Mouse (Mus musculus): ENCODE results near the gene Ncdn. TPM values are rescaled to one million over a fixed set of nuclear protein-coding genes. Genes with fewer than 3 reads are reported as not detected.

The Ncdn gene
- polyA plus RNA-seq, 1 experiment from 2014 or later: 24.7 TPM

DNA sequence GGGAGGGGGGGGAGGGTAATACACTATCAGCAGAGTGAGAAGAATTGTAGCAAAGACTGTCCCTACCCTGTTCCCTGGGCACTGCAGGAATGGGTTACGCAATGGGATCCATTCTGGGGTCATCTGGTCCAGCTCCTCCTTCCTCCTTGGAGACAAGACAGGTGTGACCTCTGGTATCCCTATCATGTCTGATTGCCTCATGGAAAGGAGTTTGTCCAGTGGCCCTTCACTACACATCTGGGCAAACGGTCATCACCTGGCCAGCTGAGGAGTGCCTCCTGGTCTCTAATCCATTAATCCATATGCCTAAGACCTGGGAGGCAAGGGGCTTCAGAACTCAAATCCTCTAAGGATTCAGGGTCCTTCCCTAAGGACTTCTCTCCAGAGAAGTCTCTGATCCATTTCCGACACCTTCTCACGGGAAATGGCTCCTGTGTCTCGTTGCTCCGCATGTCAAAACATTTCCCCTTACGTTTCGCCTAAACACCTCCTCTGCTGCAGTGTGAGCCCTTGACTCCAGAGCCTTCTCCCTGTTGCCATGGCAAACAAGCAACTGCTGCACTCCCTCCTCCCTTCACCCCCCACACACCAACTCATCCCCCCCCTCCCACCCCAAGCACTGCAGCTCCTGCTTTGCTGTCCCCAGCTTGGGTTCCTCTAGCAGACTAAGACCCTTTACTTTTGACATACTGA, 2.2 kb downstream of the Ncdn start:
- WGBS: 79% methylated on average over 8 of the region's 8 CpGs
- Histone ChIP-seq H3K4me2 (no peak overlapping the region), H3K9me3 (no peaks in the 10 kb centered on the region), H3K36me3 (peaks cover 20% of the 10 kb centered on the region), H3K27ac (no peak overlapping the region), H3K27me3 (replicated peaks) (no peaks in the 10 kb centered on the region), H3K4me3 (replicated peaks) (no peak overlapping the region), H3K9ac (no peak overlapping the region), H3K4me1 (peaks cover 33% of the 10 kb centered on the region)
- no peak for ATAC-seq (ENCODE audit: insufficient read depth, low FRiP score, low read depth)

- WGBS: 86% methylated on average over 26 of the region's 26 CpGs
- no peak overlapping the region for H3K4me3 ChIP-seq (replicated peaks)
- no peak overlapping the region for H3K27ac ChIP-seq
- no peak overlapping the region; the same call in 1 of the 2 replicates for H3K4me2 ChIP-seq
- H3K9ac ChIP-seq: no peak overlapping the region
- peaks cover 29% of the 10 kb centered on the region for H3K4me1 ChIP-seq
- no peaks in the 10 kb centered on the region for H3K9me3 ChIP-seq
- peaks cover 28% of the 10 kb centered on the region for H3K36me3 ChIP-seq
- no peaks in the 10 kb centered on the region for H3K27me3 ChIP-seq (replicated peaks)
- no peak for ATAC-seq (ENCODE audit: insufficient read depth, low FRiP score, low read depth)
Observed at GRCm38 (mm10) chr4:126750046-126750683, 3.1 kb downstream of the Ncdn start.

DNA sequence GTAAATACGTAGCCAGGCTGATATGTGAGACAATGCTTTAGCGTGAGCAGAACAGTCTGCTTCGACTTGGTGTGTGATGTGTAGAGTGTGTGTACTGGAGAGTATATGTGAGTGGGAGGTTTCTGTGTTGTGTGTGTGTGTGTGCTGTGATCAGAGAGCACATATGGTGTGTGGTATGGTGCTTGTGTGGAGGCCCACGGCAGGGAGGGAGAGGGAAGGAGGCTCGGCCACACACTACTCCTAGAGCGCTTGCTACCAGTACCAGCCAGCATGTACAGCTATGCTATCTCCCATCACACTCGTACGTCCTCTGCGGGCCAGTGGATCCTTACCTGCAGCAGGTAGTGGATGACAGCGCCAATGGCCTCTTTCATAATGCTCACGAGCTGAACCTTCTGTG, 3.7 kb downstream of the Ncdn start:
- no peak overlapping the region for H3K4me3 ChIP-seq (replicated peaks)
- H3K9me3 ChIP-seq: no peaks in the 10 kb centered on the region
- H3K9ac ChIP-seq: no peak overlapping the region
- no peak for ATAC-seq (ENCODE audit: insufficient read depth, low FRiP score, low read depth)
- peaks cover 25% of the 10 kb centered on the region for H3K4me1 ChIP-seq
- WGBS: 89% methylated on average over 11 of the region's 11 CpGs
- H3K36me3 ChIP-seq: peaks cover 34% of the 10 kb centered on the region
- H3K27me3 ChIP-seq (replicated peaks): no peaks in the 10 kb centered on the region
- no peak overlapping the region for H3K27ac ChIP-seq
- no peak overlapping the region for H3K4me2 ChIP-seq

GRCm38 (mm10) chr4:126748381-126748780, 4.9 kb downstream of the Ncdn start:
- WGBS: 95% methylated on average over 8 of the region's 8 CpGs
- ATAC-seq (ENCODE audit: insufficient read depth, low FRiP score, low read depth): no peak
- no peaks in the 10 kb centered on the region for H3K9me3 ChIP-seq
- no peak overlapping the region for H3K9ac ChIP-seq
- no peaks in the 10 kb centered on the region for H3K27me3 ChIP-seq (replicated peaks)
- H3K27ac ChIP-seq: no peak overlapping the region
- peaks cover 36% of the 10 kb centered on the region for H3K36me3 ChIP-seq
- H3K4me2 ChIP-seq: no peak overlapping the region
- no peak overlapping the region for H3K4me3 ChIP-seq (replicated peaks)
- H3K4me1 ChIP-seq: peaks cover 25% of the 10 kb centered on the region

- peaks cover 15% of the 10 kb centered on the region for H3K4me1 ChIP-seq
- H3K27ac ChIP-seq: no peak overlapping the region
- H3K9ac ChIP-seq: no peak overlapping the region
- H3K9me3 ChIP-seq: no peaks in the 10 kb centered on the region
- ATAC-seq (ENCODE audit: insufficient read depth, low FRiP score, low read depth): no peak
- peaks cover 36% of the 10 kb centered on the region for H3K36me3 ChIP-seq
- no peak overlapping the region for H3K4me2 ChIP-seq
- WGBS: 78% methylated on average over 10 of the region's 10 CpGs
- no peak overlapping the region for H3K4me3 ChIP-seq (replicated peaks)
- no peaks in the 10 kb centered on the region for H3K27me3 ChIP-seq (replicated peaks)
Observed at GRCm38 (mm10) chr4:126746194-126746840, 6.9 kb downstream of the Ncdn start.

DNA sequence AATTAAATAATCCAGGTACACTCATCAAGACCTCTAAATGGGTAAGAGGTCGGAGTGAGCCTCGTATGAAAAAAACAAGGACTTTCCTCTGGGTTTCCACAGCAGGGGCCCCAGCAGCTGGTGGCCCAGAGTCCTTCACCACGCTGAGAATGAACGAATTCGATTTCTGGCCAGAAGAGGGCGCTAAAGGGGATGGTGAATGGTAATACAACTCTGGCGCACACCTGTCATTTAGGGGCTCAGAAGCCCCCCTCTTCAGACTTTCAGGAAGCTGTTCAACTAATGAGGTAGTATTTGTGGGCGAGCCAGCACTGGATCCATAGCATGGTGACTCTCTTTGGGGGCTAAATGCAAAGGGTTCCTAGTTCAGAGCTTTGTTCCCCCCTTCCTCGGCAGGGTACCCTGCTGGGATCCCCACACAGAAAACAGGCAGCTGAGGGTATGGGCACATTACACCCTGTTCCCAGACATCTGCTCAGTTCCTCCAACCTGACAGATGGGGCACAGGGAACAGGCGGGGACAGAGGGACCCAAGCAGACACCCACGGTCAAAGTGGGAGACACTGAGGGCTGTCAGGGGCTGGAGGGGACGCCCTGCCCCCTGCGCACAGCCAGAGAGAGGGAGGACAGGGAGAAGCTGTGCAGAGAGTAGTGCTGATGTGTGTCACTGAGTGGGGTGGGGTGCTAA, 7.6 kb downstream of the Ncdn start:
- ATAC-seq (ENCODE audit: insufficient read depth, low FRiP score, low read depth): no peak
- Histone ChIP-seq H3K9me3 (no peaks in the 10 kb centered on the region), H3K9ac (no peak overlapping the region), H3K27me3 (replicated peaks) (no peaks in the 10 kb centered on the region), H3K4me2 (no peak overlapping the region), H3K27ac (no peak overlapping the region), H3K36me3 (peaks cover 36% of the 10 kb centered on the region), H3K4me3 (replicated peaks) (no peak overlapping the region), H3K4me1 (peaks cover 12% of the 10 kb centered on the region)
- 45% methylated on average over 13 of the region's 13 CpGs for WGBS

DNA sequence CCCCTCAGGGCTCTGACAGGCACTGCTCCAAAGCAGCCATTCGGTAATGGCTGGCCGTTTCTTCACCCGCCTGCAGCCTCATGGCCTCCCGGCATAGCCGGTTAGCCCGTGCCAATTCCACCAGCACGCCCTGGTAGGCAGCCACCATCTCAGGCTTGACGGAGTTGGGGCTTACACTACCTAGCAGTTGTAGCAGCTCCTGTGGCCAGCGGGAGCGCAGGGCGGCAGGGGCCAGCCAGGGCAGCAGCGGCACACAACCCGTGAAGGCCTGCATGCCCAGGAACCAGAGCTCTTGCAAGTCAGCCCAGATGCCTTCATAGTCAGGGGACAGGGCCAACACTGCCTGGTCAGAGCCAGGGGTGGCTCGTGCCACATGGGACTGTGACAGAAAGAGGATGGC, 8.4 kb downstream of the Ncdn start:
- H3K27ac ChIP-seq: no peak overlapping the region
- no peaks in the 10 kb centered on the region for H3K27me3 ChIP-seq (replicated peaks)
- no peak overlapping the region for H3K4me2 ChIP-seq
- ATAC-seq (ENCODE audit: insufficient read depth, low FRiP score, low read depth): no peak
- H3K9me3 ChIP-seq: no peaks in the 10 kb centered on the region
- no peak overlapping the region for H3K4me3 ChIP-seq (replicated peaks)
- peaks cover 36% of the 10 kb centered on the region for H3K36me3 ChIP-seq
- WGBS: 92% methylated on average over 14 of the region's 14 CpGs
- H3K4me1 ChIP-seq: peaks cover 5% of the 10 kb centered on the region; the same call in 1 of the 2 replicates
- no peak overlapping the region for H3K9ac ChIP-seq

GRCm38 (mm10) chr4:126743713-126744112, 9.5 kb downstream of the Ncdn start:
- no peak for ATAC-seq (ENCODE audit: insufficient read depth, low FRiP score, low read depth)
- Histone ChIP-seq H3K4me1 (no peaks in the 10 kb centered on the region), H3K9ac (no peak overlapping the region), H3K36me3 (peaks cover 36% of the 10 kb centered on the region), H3K4me3 (replicated peaks) (no peak overlapping the region), H3K27ac (no peak overlapping the region), H3K27me3 (replicated peaks) (peaks cover 7% of the 10 kb centered on the region; the same call in 1 of the 2 replicates), H3K4me2 (no peak overlapping the region), H3K9me3 (no peaks in the 10 kb centered on the region)
- WGBS: 22% methylated on average over 11 of the region's 11 CpGs

GRCm38 (mm10) chr4:126742976-126743375, 10.3 kb downstream of the Ncdn start:
- Histone ChIP-seq H3K9ac (no peak overlapping the region), H3K27me3 (replicated peaks) (peaks cover 14% of the 10 kb centered on the region), H3K9me3 (no peaks in the 10 kb centered on the region), H3K36me3 (peaks cover 29% of the 10 kb centered on the region), H3K4me3 (replicated peaks) (no peak overlapping the region), H3K27ac (no peak overlapping the region), H3K4me2 (no peak overlapping the region), H3K4me1 (no peaks in the 10 kb centered on the region)
- WGBS: 48% methylated on average over 2 of the region's 2 CpGs
- ATAC-seq (ENCODE audit: insufficient read depth, low FRiP score, low read depth): no peak

DNA sequence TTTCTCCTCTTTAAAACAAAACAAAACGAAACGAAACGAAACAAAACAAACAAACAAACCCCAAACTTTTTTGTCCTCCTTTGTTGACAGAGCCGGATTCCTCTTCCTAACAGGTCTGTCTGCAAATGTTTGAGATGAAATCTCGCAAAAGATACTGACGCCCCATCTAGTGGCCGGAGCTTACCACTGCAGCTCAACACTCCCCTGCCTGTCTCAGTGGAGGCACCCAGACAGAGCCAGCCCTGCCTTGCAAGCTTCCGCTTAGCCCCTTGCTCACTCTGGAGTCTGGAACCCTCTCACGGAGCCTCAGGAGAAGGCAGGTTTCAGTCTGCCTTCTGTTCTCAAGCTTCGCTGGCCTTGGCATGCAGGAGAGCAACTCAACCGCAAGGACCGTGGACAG, 11.8 kb downstream of the Ncdn start:
- peak; percentile 72; the same call in 1 of the 2 replicates for ATAC-seq (ENCODE audit: insufficient read depth, low FRiP score, low read depth)
- H3K9ac ChIP-seq: no peak overlapping the region

DNA sequence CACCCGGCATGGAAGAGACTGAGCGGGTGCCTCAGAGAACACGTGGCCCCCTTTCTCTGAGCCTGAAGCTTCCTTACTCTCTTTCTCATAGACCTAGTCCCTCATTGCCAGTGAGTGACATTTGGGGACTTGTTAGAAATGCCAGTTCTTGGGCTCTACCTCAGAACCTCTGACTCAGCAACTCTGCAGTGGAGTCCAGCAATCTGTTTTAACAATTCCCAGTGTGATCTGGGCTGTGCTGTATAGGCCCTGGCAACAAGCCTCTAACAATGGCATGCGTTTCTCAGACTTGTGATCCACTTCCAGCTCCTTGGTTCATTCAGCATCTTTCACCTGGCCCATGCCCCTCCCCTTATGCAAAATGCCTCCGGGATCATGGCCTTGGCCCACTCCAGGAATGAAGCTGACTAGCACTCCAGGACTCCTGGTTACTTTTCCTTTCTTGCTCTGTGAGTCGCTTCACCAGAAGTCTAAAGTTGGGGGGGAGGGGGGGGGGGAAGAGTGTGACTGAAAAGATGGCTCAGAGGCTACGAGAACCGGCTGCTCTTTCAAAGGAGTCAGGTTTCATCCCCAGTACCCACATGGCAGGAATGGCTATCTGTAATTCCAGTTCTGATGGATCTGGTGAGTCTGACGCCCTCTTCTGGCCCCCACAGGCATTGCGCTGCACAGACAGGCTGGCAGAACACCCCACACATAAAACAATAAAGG, 13.1 kb downstream of the Ncdn start:
- Histone ChIP-seq H3K27ac (no peak overlapping the region), H3K4me1 (peaks cover 13% of the 10 kb centered on the region), H3K9ac (no peak overlapping the region), H3K9me3 (no peaks in the 10 kb centered on the region), H3K4me3 (replicated peaks) (no peak overlapping the region), H3K27me3 (replicated peaks) (peaks cover 42% of the 10 kb centered on the region), H3K36me3 (peaks cover 8% of the 10 kb centered on the region), H3K4me2 (no peak overlapping the region)
- no peak for ATAC-seq (ENCODE audit: insufficient read depth, low FRiP score, low read depth)
- 23% methylated on average over 10 of the region's 10 CpGs for WGBS

More for the DNA sequence above, 11.8 kb downstream of the Ncdn start:
- Histone ChIP-seq H3K9me3 (no peaks in the 10 kb centered on the region), H3K4me3 (replicated peaks) (no peak overlapping the region), H3K27ac (no peak overlapping the region), H3K4me1 (no peaks in the 10 kb centered on the region), H3K27me3 (replicated peaks) (peaks cover 29% of the 10 kb centered on the region), H3K36me3 (peaks cover 20% of the 10 kb centered on the region), H3K4me2 (peak overlapping the region; percentile 32; the same call in 1 of the 2 replicates)
- WGBS: 5% methylated on average over 12 of the region's 12 CpGs
